Mouse (Mus musculus) adrenal gland, postnatal 14 days (tissue): ENCODE measurements at regions not wholly inside any gene's neighbourhood (a gene's known extent, or its start where the extent isn't known, plus 50 kb on each side); places are given as distances from the start of the nearest gene placed in this dataset.

Experiments
- DNase-seq: peaks from one replicate; pipeline ENCODE4 v3.0.0; 2021; ENCODE audit warnings: mixed read lengths

GRCm38 (mm10) chr9:16994169-16994568 lies 493.1 kb upstream of the Fat3 start:
- peak; percentile 8 for DNase-seq

GRCm38 (mm10) chr9:16988114-16988513 lies 487.0 kb upstream of the Fat3 start:
- no peak for DNase-seq

GRCm38 (mm10) chr9:16977321-16977720 lies 476.2 kb upstream of the Fat3 start:
- DNase-seq, result peak; percentile 59

- DNase-seq, result no peak
Observed at GRCm38 (mm10) chr9:16970373-16970772, 469.3 kb upstream of the Fat3 start.

- no peak for DNase-seq
Observed at GRCm38 (mm10) chr9:16933602-16934001, 432.5 kb upstream of the Fat3 start.

GRCm38 (mm10) chr9:16931586-16931985 lies 430.5 kb upstream of the Fat3 start:
- no peak for DNase-seq

GRCm38 (mm10) chr9:16926315-16926984 lies 425.4 kb upstream of the Fat3 start:
- DNase-seq, result no peak

GRCm38 (mm10) chr9:16925279-16925678 lies 424.2 kb upstream of the Fat3 start:
- no peak for DNase-seq

- DNase-seq, result no peak
Observed at GRCm38 (mm10) chr9:16906155-16906554, 405.1 kb upstream of the Fat3 start.

- DNase-seq, result no peak
Observed at GRCm38 (mm10) chr9:16899060-16899459, 398.0 kb upstream of the Fat3 start.

GRCm38 (mm10) chr9:16852458-16853026 lies 351.5 kb upstream of the Fat3 start:
- no peak for DNase-seq

- DNase-seq, result no peak
Observed at GRCm38 (mm10) chr9:16808494-16808893, 307.4 kb upstream of the Fat3 start.

- no peak for DNase-seq
Observed at GRCm38 (mm10) chr9:16772867-16773266, 271.8 kb upstream of the Fat3 start.

GRCm38 (mm10) chr9:16727653-16728052 lies 226.6 kb upstream of the Fat3 start:
- no peak for DNase-seq

- DNase-seq, result no peak
Observed at GRCm38 (mm10) chr9:16702431-16702830, 201.3 kb upstream of the Fat3 start.

GRCm38 (mm10) chr9:16661527-16661926 lies 160.4 kb upstream of the Fat3 start:
- no peak for DNase-seq

GRCm38 (mm10) chr9:16660940-16661339 lies 159.9 kb upstream of the Fat3 start:
- no peak for DNase-seq
